Mouse (Mus musculus): ENCODE data around the gene Wfikkn1. TPM values are rescaled to one million over a fixed set of nuclear protein-coding genes. Genes with fewer than 3 reads are reported as not detected.

Wfikkn1 gene
- polyA plus RNA-seq, 1 experiment from 2014 or later = 0.35 TPM

DNA sequence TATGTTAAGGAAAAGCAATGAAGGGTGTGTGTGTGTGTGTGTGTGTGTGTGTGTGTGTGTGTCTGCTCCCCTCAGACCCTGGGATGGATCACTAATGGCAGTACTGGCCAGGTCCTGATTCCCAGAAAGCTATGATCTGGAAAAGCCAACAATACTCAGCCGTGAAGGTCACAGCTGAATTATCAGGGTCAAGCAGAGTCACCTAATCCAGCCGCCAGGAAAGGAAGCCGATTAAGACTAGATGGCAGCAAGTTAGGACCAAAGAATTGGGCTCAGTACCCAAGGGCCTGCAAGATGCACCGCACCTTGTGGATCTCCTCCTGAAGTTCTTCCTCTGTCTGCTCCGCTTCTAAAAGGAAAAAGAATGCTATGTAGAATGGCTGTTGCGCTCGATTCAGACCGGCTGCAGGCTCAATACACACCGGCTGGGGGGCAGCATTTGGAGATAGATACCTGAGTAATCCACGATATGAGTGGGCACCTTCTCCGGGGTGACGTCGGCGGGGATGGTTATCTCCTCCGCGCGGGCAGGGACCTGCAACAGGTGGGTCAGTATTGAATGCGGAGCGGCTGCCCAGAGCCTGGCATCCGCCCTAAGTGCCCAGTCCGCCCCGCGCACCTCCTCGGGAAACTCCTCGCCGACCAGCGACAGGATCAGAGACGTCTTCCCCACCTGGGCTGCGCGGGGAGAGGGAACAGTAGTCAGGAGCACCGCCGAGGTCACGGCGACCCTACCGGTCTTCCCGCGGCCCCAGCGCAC is 36.8 kb downstream of the Wfikkn1 start:
- peak overlapping the region; percentile 90 for H3K27ac ChIP-seq (replicated peaks)
- peak overlapping the region; percentile 93 for H3K4me3 ChIP-seq (replicated peaks)
- H3K4me1 ChIP-seq (replicated peaks) = peaks cover 53% of the 10 kb centered on the region
- peaks cover 69% of the 10 kb centered on the region for H3K36me3 ChIP-seq (replicated peaks)
- peak; percentile 51 for ATAC-seq (ENCODE audit: insufficient read depth)
- no peaks in the 10 kb centered on the region for H3K9me3 ChIP-seq (replicated peaks)
- no peaks in the 10 kb centered on the region for H3K27me3 ChIP-seq
- peak overlapping the region; percentile 88 for H3K4me2 ChIP-seq
- 2% methylated on average over 38 of the region's 38 CpGs for WGBS (ENCODE audit: insufficient replicate concordance)
- peak overlapping the region; percentile 85 for H3K9ac ChIP-seq

GRCm38 (mm10) chr17:25843122-25843521 is 37.5 kb downstream of the Wfikkn1 start:
- H3K27ac ChIP-seq (replicated peaks) = peak overlapping the region; percentile 90
- H3K36me3 ChIP-seq (replicated peaks) = peaks cover 68% of the 10 kb centered on the region
- peaks cover 57% of the 10 kb centered on the region for H3K4me1 ChIP-seq (replicated peaks)
- H3K9me3 ChIP-seq (replicated peaks) = no peaks in the 10 kb centered on the region
- WGBS (ENCODE audit: insufficient replicate concordance) = 80% methylated on average over 4 of the region's 4 CpGs
- H3K27me3 ChIP-seq = no peaks in the 10 kb centered on the region
- H3K4me2 ChIP-seq = peak overlapping the region; percentile 88
- peak overlapping the region; percentile 93 for H3K4me3 ChIP-seq (replicated peaks)
- ATAC-seq (ENCODE audit: insufficient read depth) = no peak
- H3K9ac ChIP-seq = peak overlapping the region; percentile 85

DNA sequence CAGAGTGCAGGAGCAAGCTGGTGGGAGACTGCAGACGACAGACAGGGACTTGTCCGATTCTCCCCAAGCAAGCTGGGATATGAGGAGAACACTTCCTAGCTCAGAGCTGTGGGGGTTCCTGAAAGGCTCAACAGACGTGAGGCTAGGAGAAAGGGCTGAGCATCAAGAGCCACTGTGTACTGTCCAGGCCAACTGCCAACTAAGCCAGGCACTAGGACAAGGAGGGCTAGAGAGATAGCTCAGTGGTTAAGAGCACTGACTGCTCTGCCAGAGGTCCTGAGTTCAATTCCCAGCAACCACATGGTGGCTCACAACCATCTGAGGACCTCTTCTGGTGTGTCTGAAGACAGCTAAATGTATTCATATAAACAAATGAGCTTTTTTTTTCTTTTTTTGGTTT is 38.1 kb downstream of the Wfikkn1 start:
- Histone ChIP-seq H3K4me2 (peak overlapping the region; percentile 88; the same call in 1 of the 2 replicates), H3K9me3 (replicated peaks) (no peaks in the 10 kb centered on the region), H3K27ac (replicated peaks) (no peak overlapping the region), H3K27me3 (no peaks in the 10 kb centered on the region), H3K4me1 (replicated peaks) (peaks cover 63% of the 10 kb centered on the region), H3K36me3 (replicated peaks) (peaks cover 69% of the 10 kb centered on the region), H3K9ac (no peak overlapping the region), H3K4me3 (replicated peaks) (no peak overlapping the region)
- WGBS (ENCODE audit: insufficient replicate concordance) = 79% methylated on average over 3 of the region's 3 CpGs
- no peak for ATAC-seq (ENCODE audit: insufficient read depth)

DNA sequence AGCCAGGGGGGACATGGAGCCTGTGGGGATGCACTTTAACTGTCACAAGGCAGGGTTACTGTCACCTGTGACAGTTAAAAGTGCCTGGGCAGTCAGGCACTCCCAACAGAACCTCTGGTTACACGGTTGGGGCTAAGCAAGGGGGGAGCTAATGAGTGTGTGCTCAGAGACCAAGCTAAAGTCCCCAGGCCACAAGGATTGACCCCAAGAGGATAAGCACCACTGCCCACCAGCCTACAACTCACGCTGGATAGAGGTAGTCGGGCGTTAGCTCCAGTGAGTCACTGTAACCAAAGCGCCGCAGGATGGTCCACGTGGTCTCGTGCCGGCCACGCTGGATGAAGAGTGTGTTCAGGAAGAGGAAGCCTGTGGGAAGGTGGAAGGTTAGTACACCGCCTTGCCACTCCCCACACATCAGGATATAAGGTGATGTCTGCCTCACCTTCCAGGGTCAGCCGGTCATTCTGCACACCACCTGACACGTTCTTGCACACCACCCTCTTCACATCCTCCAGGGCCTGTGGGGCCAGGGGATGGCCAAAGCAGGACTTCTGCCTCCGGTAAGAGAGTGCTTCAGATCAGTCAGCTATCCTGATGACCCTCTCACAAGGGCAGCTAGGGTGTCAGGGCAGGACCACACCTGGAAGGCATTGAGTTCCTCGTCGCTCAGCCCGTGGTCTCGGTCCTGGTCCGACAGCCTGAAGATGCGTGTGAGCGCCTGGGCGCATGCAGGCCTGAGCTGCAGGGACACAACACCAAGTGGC is 39.4 kb downstream of the Wfikkn1 start, which contains the start of gene Gm20683:
Gm20683 (minus strand) TSS at position 647 of the 764 bp plus-strand sequence.
- 89% methylated on average over 22 of the region's 22 CpGs for WGBS (ENCODE audit: insufficient replicate concordance)
- Histone ChIP-seq H3K9me3 (replicated peaks) (no peaks in the 10 kb centered on the region), H3K36me3 (replicated peaks) (peaks cover 72% of the 10 kb centered on the region), H3K4me1 (replicated peaks) (peaks cover 75% of the 10 kb centered on the region), H3K4me2 (peak within 1 kb of the TSS; percentile 88; the same call in 1 of the 2 replicates), H3K27me3 (no peaks in the 10 kb centered on the region), H3K9ac (no peak within 1 kb of the TSS), H3K4me3 (replicated peaks) (no peak within 1 kb of the TSS), H3K27ac (replicated peaks) (no peak within 1 kb of the TSS)
- ATAC-seq (ENCODE audit: insufficient read depth) = no peak

DNA sequence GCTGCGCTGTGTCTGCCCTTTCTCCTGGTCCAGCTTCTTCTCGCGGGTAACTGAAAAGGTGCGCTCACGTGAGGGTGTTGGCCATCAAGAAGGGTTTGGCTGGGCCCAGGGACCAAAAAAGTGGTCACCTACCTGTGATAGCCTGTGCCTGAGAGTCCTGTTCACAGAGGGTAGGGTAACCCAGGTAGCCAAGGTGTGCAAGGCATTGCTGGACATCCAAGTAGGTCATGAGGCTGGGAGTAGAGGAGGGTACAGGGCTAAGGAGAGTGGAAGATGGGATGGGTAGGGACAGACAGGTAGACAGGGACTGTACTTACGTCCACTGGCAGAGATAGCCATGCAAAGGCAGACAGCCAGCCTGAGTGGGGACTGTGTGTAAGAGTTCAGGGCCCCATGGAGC is 40.1 kb downstream of the Wfikkn1 start:
- H3K4me1 ChIP-seq (replicated peaks) = peaks cover 82% of the 10 kb centered on the region
- peaks cover 66% of the 10 kb centered on the region for H3K36me3 ChIP-seq (replicated peaks)
- no peak overlapping the region for H3K27ac ChIP-seq (replicated peaks)
- no peak for ATAC-seq (ENCODE audit: insufficient read depth)
- H3K9ac ChIP-seq = no peak overlapping the region
- H3K4me3 ChIP-seq (replicated peaks) = no peak overlapping the region
- WGBS (ENCODE audit: insufficient replicate concordance) = 86% methylated on average over 6 of the region's 6 CpGs
- no peak overlapping the region for H3K4me2 ChIP-seq
- no peaks in the 10 kb centered on the region for H3K9me3 ChIP-seq (replicated peaks)
- H3K27me3 ChIP-seq = no peaks in the 10 kb centered on the region

GRCm38 (mm10) chr17:25839455-25840235 is 41.0 kb downstream of the Wfikkn1 start:
- Histone ChIP-seq H3K9ac (no peak overlapping the region), H3K4me3 (replicated peaks) (no peak overlapping the region), H3K27ac (replicated peaks) (peak overlapping the region; percentile 61), H3K4me2 (no peak overlapping the region), H3K27me3 (no peaks in the 10 kb centered on the region), H3K9me3 (replicated peaks) (no peaks in the 10 kb centered on the region), H3K4me1 (replicated peaks) (peaks cover 82% of the 10 kb centered on the region), H3K36me3 (replicated peaks) (peaks cover 64% of the 10 kb centered on the region)
- 77% methylated on average over 14 of the region's 14 CpGs for WGBS (ENCODE audit: insufficient replicate concordance)
- peak; percentile 27; the same call in 1 of the 2 replicates for ATAC-seq (ENCODE audit: insufficient read depth)

DNA sequence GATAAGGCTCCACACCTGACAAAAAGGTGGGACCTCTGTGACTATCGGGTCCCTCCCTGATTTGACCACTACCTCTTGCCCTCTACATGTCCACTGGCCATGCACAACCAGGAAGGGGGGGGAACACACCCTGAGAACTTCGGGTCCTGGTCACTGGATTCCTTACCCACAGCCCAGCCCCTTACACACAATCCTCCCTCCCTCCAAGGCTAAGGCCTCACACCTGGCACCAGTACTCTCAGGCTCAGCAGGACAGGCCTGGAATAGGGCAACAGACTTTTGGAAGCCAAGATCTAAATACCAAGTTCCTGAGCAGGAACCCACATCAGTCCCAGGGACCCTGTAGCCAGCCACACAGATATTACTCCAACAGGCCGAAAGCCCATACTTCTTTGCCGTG is 41.8 kb downstream of the Wfikkn1 start:
- H3K4me1 ChIP-seq (replicated peaks) = peaks cover 86% of the 10 kb centered on the region
- H3K27me3 ChIP-seq = no peaks in the 10 kb centered on the region
- ATAC-seq (ENCODE audit: insufficient read depth) = no peak
- H3K9me3 ChIP-seq (replicated peaks) = no peaks in the 10 kb centered on the region
- peak overlapping the region; percentile 61; the same call in 1 of the 2 replicates for H3K27ac ChIP-seq (replicated peaks)
- peaks cover 64% of the 10 kb centered on the region for H3K36me3 ChIP-seq (replicated peaks)
- H3K4me3 ChIP-seq (replicated peaks) = no peak overlapping the region
- 68% methylated on average over 4 of the region's 4 CpGs for WGBS (ENCODE audit: insufficient replicate concordance)
- H3K9ac ChIP-seq = no peak overlapping the region
- H3K4me2 ChIP-seq = no peak overlapping the region

GRCm38 (mm10) chr17:25837533-25837932 is 43.1 kb downstream of the Wfikkn1 start:
- 48% methylated on average over 3 of the region's 3 CpGs for WGBS (ENCODE audit: insufficient replicate concordance)
- Histone ChIP-seq H3K4me2 (peak overlapping the region; percentile 75; the same call in 1 of the 2 replicates), H3K9ac (no peak overlapping the region), H3K27ac (replicated peaks) (no peak overlapping the region), H3K27me3 (no peaks in the 10 kb centered on the region), H3K36me3 (replicated peaks) (peaks cover 56% of the 10 kb centered on the region), H3K4me1 (replicated peaks) (peaks cover 82% of the 10 kb centered on the region), H3K4me3 (replicated peaks) (no peak overlapping the region), H3K9me3 (replicated peaks) (no peaks in the 10 kb centered on the region)
- ATAC-seq (ENCODE audit: insufficient read depth) = no peak

- Histone ChIP-seq H3K9ac (peak within 1 kb of the TSS; percentile 30; the same call in 1 of the 2 replicates), H3K9me3 (replicated peaks) (no peaks in the 10 kb centered on the region), H3K36me3 (replicated peaks) (peaks cover 51% of the 10 kb centered on the region), H3K27ac (replicated peaks) (no peak within 1 kb of the TSS), H3K27me3 (no peaks in the 10 kb centered on the region), H3K4me2 (peak within 1 kb of the TSS; percentile 75), H3K4me3 (replicated peaks) (peak within 1 kb of the TSS; percentile 37), H3K4me1 (replicated peaks) (peaks cover 81% of the 10 kb centered on the region)
- WGBS (ENCODE audit: insufficient replicate concordance) = 6% methylated on average over 29 of the region's 29 CpGs
- no peak for ATAC-seq (ENCODE audit: insufficient read depth)
Observed at GRCm38 (mm10) chr17:25837076-25837410, 43.6 kb downstream of the Wfikkn1 start, which contains the start of gene Rhbdl1. TSS of gene Rhbdl1 (minus strand) at chr17:25837295.

- WGBS (ENCODE audit: insufficient replicate concordance) = 29% methylated on average over 23 of the region's 23 CpGs
- H3K4me2 ChIP-seq = peak overlapping the region; percentile 75
- H3K36me3 ChIP-seq (replicated peaks) = peaks cover 49% of the 10 kb centered on the region
- H3K27ac ChIP-seq (replicated peaks) = no peak overlapping the region
- H3K27me3 ChIP-seq = no peaks in the 10 kb centered on the region
- H3K4me3 ChIP-seq (replicated peaks) = peak overlapping the region; percentile 37
- H3K9me3 ChIP-seq (replicated peaks) = no peaks in the 10 kb centered on the region
- peaks cover 82% of the 10 kb centered on the region for H3K4me1 ChIP-seq (replicated peaks)
- H3K9ac ChIP-seq = peak overlapping the region; percentile 30; the same call in 1 of the 2 replicates
- ATAC-seq (ENCODE audit: insufficient read depth) = no peak
Observed at GRCm38 (mm10) chr17:25836397-25837075, 44.1 kb downstream of the Wfikkn1 start.

Measured in liver, embryonic 15.5 days (tissue).